In genomic region chr2:15273446-15273845, GRCm38 (mm10) we compare ENCODE assay signal across 30 mouse cellular contexts.
"Had no signal": no experiment of that assay in that cellular context is flagged by ENCODE, and none has a peak within 500 bp of the region (broad histone marks: within the 10 kb centered on the region; RNA-seq: fewer than 3 reads in every experiment).

No protein-coding gene starts in this region.

- H3K9ac ChIP-seq: heart, embryonic 12.5 days; heart, embryonic 13.5 days; heart, embryonic 15.5 days; hindbrain, embryonic 12.5 days; hindbrain, embryonic 13.5 days; hindbrain, embryonic 14.5 days; hindbrain, embryonic 15.5 days; intestine, embryonic 15.5 days; kidney, embryonic 15.5 days had no signal

- H3K27ac ChIP-seq: heart, embryonic 13.5 days; heart, embryonic 15.5 days; hindbrain, embryonic 10.5 days; hindbrain, embryonic 12.5 days; hindbrain, embryonic 13.5 days; hindbrain, embryonic 14.5 days; hindbrain, embryonic 15.5 days; hindbrain, postnatal 0 days; intestine, embryonic 15.5 days; kidney, embryonic 15.5 days; kidney, postnatal 0 days; layer of hippocampus, adult 2 months; left cerebral cortex, adult 2 months had no signal

- H3K4me3 ChIP-seq: heart, embryonic 12.5 days; heart, embryonic 13.5 days; heart, embryonic 15.5 days; hindbrain, embryonic 10.5 days; hindbrain, embryonic 12.5 days; hindbrain, embryonic 13.5 days; hindbrain, embryonic 15.5 days; intestine, embryonic 15.5 days; kidney, embryonic 15.5 days; layer of hippocampus, adult 2 months; left cerebral cortex, adult 2 months had no signal

- DNase-seq: heart, postnatal 10 days; heart, postnatal 14 days; heart, postnatal 36 days; heart, postnatal 4 days; kidney, adult 11 months; kidney, adult 18-20 months; kidney, adult 2 months; kidney, adult 8-10 months; kidney, adult 9 months; kidney, postnatal 10 days; kidney, postnatal 14 days; kidney, postnatal 25 days; kidney, postnatal 36 days; kidney, postnatal 4 days; layer of hippocampus, adult 9-11 months; layer of hippocampus, postnatal 36 days had no signal

- H3K4me1 ChIP-seq: heart, embryonic 12.5 days; heart, embryonic 13.5 days; heart, embryonic 15.5 days; hindbrain, embryonic 10.5 days; hindbrain, embryonic 12.5 days; hindbrain, embryonic 13.5 days; hindbrain, embryonic 15.5 days; intestine, embryonic 15.5 days; kidney, embryonic 15.5 days had no signal

- H3K36me3 ChIP-seq: heart, embryonic 12.5 days; heart, embryonic 13.5 days; heart, embryonic 15.5 days; hindbrain, embryonic 10.5 days; hindbrain, embryonic 12.5 days; hindbrain, embryonic 13.5 days; hindbrain, embryonic 15.5 days; intestine, embryonic 15.5 days; kidney, embryonic 15.5 days had no signal

- H3K27me3 ChIP-seq: heart, embryonic 12.5 days; heart, embryonic 13.5 days; heart, embryonic 15.5 days; hindbrain, embryonic 12.5 days; hindbrain, embryonic 13.5 days; hindbrain, embryonic 15.5 days; intestine, embryonic 15.5 days; kidney, embryonic 15.5 days had no signal
